Mouse (Mus musculus) lung, adult 2 months (tissue): ENCODE results near the gene Tmem196.

Experiments
- CTCF ChIP-seq: fragments of 200-500 bp; IDR thresholded peaks from 2 replicates; pipeline ENCODE4 v1.5.1; 2011; ENCODE audit warnings: mild to moderate bottlenecking, low read length, control low read depth; ENCODE audit not compliant: insufficient read depth
- POLR2A ChIP-seq: fragments of 200-500 bp; IDR thresholded peaks from 2 replicates; pipeline ENCODE4 v1.6.1; 2011; ENCODE audit warnings: low read depth, mild to moderate bottlenecking, control low read depth, low read length, borderline replicate concordance; ENCODE audit errors: extremely low read depth

- no peak for TF ChIP-seq CTCF
- no peak for TF ChIP-seq POLR2A
Observed at GRCm38 (mm10) chr12:119945589-119946310, at the start of gene Tmem196.
